14 mouse cellular contexts compared by ENCODE assay signal in genomic region chr2:105026950-105027695, GRCm38 (mm10).
"Had no signal": no experiment of that assay in that cellular context is flagged by ENCODE, and none has a peak within 500 bp of the region (broad histone marks: within the 10 kb centered on the region; RNA-seq: fewer than 3 reads in every experiment).

No protein-coding gene starts in this region.

- ATAC-seq: intestine, embryonic 15.5 days; midbrain, embryonic 15.5 days had no signal

- H3K4me3 ChIP-seq: intestine, embryonic 15.5 days; layer of hippocampus, adult 2 months; limb, embryonic 13.5 days; midbrain, embryonic 15.5 days; neural tube, embryonic 12.5 days had no signal

- H3K27ac ChIP-seq: intestine, embryonic 15.5 days; layer of hippocampus, adult 2 months; limb, embryonic 13.5 days; liver, embryonic 14.5 days; midbrain, embryonic 15.5 days; neural tube, embryonic 12.5 days; stomach, postnatal 0 days had no signal

- H3K36me3 ChIP-seq: intestine, embryonic 15.5 days; limb, embryonic 13.5 days; midbrain, embryonic 15.5 days; neural tube, embryonic 12.5 days had no signal

- DNase-seq: kidney, postnatal 25 days; lung, adult 18-20 months; lung, postnatal 10 days; lung, postnatal 4 days; thymus, adult 18-20 months; thymus, postnatal 14 days had no signal

- H3K9ac ChIP-seq: intestine, embryonic 15.5 days; limb, embryonic 13.5 days; liver, embryonic 14.5 days; midbrain, embryonic 15.5 days; neural tube, embryonic 12.5 days had no signal

- H3K4me1 ChIP-seq: intestine, embryonic 15.5 days; limb, embryonic 13.5 days; midbrain, embryonic 15.5 days; neural tube, embryonic 12.5 days had no signal

- H3K4me2 ChIP-seq: intestine, embryonic 15.5 days; limb, embryonic 13.5 days; midbrain, embryonic 11.5 days; midbrain, embryonic 15.5 days; neural tube, embryonic 12.5 days had no signal

- H3K27me3 ChIP-seq: intestine, embryonic 15.5 days; limb, embryonic 13.5 days; midbrain, embryonic 15.5 days; neural tube, embryonic 12.5 days had no signal

- H3K9me3 ChIP-seq: intestine, embryonic 15.5 days; limb, embryonic 13.5 days; midbrain, embryonic 15.5 days; neural tube, embryonic 12.5 days had no signal
